Mouse (Mus musculus): Measurements from ENCODE around the gene Spata9. TPM values are rescaled to one million over a fixed set of nuclear protein-coding genes. Genes with fewer than 3 reads are reported as not detected.
"Not testable (repeated sequence)": the region's sequence is repeated elsewhere in the genome, so short reads cannot be mapped to it uniquely, and the experiment has no call there.

Spata9 gene
- polyA plus RNA-seq (2015; fragmentation: Nextera tagmentation; extraction: Ambion mirVana), result 0.36 and 0.38 TPM in 2 replicates

DNA sequence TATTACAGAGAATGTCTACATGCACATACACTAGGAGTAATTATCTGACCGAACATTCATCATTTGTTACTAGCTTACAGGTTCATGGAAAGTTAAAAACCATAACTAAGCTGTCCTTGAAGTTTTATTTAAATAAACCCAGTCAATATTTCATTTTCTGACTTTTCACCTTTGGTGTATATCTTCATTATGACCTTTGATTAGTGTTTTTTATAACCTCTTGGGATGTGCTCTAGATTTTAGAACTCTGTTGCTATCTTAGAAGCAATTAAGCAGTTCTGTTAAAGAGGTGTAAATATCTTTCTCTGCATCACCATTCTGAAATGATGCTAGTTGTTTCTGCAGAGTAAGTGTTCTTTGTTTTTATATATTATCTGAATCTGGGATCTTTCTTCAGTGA, at the start of gene Spata9:
TSS of gene Spata9 (plus strand) at position 301 of the 400 bp plus-strand sequence.
- no peak within 1 kb of the TSS for H3K9ac ChIP-seq
- H3K27ac ChIP-seq (replicated peaks), result no peak within 1 kb of the TSS
- ATAC-seq (ENCODE audit: insufficient number of reproducible peaks, low FRiP score, low TSS enrichment, low read depth), result no peak
- no peaks in the 10 kb centered on the region for H3K36me3 ChIP-seq
- no peaks in the 10 kb centered on the region for H3K4me1 ChIP-seq
- H3K27me3 ChIP-seq, result no peaks in the 10 kb centered on the region
- WGBS, result 76% methylated on average over 1 of the region's 1 CpGs
- H3K4me3 ChIP-seq (replicated peaks), result no peak within 1 kb of the TSS
- H3K4me2 ChIP-seq (replicated peaks), result no peak within 1 kb of the TSS
- H3K9me3 ChIP-seq (replicated peaks), result no peaks in the 10 kb centered on the region

DNA sequence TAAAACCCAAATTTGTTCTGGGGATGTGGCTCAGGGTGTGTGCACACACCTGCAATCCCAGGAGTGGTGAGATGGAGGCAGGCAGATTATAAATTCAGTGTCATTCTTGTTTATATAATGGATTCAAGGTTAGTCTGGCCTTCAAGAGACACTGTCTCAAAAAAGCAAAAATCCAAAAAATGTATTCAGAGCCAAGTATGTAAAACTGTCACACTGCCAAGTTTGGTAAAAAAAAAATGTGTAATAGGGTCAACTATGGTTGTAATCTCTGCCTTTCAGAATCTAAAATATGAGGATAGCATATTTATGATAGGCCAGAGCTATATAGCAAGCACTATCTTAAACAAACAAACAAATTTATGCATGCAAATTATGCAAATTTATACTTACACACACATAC, 39.0 kb upstream of the Spata9 start:
- no peak overlapping the region for H3K27ac ChIP-seq (replicated peaks)
- no peak overlapping the region for H3K4me2 ChIP-seq (replicated peaks)
- no peaks in the 10 kb centered on the region for H3K4me1 ChIP-seq
- H3K36me3 ChIP-seq, result peaks cover 17% of the 10 kb centered on the region
- H3K9ac ChIP-seq, result no peak overlapping the region
- H3K9me3 ChIP-seq (replicated peaks), result no peaks in the 10 kb centered on the region
- no peaks in the 10 kb centered on the region for H3K27me3 ChIP-seq
- no peak overlapping the region for H3K4me3 ChIP-seq (replicated peaks)
- no peak for ATAC-seq (ENCODE audit: insufficient number of reproducible peaks, low FRiP score, low TSS enrichment, low read depth)

- peaks cover 17% of the 10 kb centered on the region for H3K36me3 ChIP-seq
- H3K4me1 ChIP-seq; H3K4me3 ChIP-seq (replicated peaks); H3K4me2 ChIP-seq (replicated peaks); H3K27me3 ChIP-seq; H3K9me3 ChIP-seq (replicated peaks); ATAC-seq (ENCODE audit: insufficient number of reproducible peaks, low FRiP score, low TSS enrichment, low read depth); H3K27ac ChIP-seq (replicated peaks); H3K9ac ChIP-seq: not testable (repeated sequence)
- WGBS, result 82% methylated on average over 5 of the region's 5 CpGs
These were observed 37.9 kb upstream of the Spata9 start for GRCm38 (mm10) chr13:75929071-75929470.

DNA sequence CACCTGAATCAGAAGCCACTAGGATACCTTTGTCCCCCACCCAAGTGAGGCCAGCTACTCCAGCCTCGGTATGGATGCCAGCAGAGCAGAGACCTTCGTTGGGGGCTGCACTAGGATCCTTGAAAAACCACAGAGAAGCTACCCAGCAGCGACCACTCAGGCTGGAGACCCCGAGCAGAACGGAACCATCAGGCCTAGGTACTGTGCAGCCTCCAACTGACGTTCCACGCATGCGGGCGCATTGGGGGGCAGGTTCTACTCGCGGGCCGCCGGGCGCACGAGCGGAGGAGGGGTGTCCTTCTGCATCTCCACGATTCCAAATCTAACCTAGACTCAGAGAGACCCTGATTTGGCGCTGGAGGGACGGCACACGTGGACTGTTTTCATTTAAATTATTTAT, 36.9 kb upstream of the Spata9 start:
- no peak overlapping the region for H3K4me2 ChIP-seq (replicated peaks)
- H3K9ac ChIP-seq, result no peak overlapping the region
- H3K36me3 ChIP-seq, result peaks cover 17% of the 10 kb centered on the region
- no peak for ATAC-seq (ENCODE audit: insufficient number of reproducible peaks, low FRiP score, low TSS enrichment, low read depth)
- H3K27ac ChIP-seq (replicated peaks), result no peak overlapping the region
- WGBS, result 93% methylated on average over 20 of the region's 20 CpGs
- H3K4me3 ChIP-seq (replicated peaks), result no peak overlapping the region
- H3K4me1 ChIP-seq, result no peaks in the 10 kb centered on the region
- H3K27me3 ChIP-seq, result no peaks in the 10 kb centered on the region
- no peaks in the 10 kb centered on the region for H3K9me3 ChIP-seq (replicated peaks)

DNA sequence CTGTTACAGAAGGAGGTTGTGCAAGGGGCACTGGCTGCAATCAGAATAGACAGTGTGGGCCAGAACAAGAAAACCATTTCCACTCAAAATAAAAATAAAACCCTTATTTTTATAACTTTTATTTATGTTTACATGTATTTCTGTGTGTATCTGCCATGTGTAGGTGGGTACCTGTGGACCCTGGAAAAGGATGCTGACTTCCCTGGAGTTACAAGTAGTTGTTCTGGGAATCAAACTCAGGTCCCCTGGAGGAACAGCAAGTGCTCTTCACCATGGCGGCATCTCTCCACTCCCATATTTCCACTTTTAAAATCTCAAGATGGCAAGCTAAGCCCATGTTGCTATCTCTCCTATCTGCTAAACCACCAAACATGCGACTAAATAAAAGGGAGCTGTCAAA, 36.3 kb upstream of the Spata9 start:
- Histone ChIP-seq H3K9me3 (replicated peaks) (no peaks in the 10 kb centered on the region), H3K27me3 (no peaks in the 10 kb centered on the region), H3K9ac (no peak overlapping the region), H3K4me1 (no peaks in the 10 kb centered on the region), H3K27ac (replicated peaks) (no peak overlapping the region), H3K4me3 (replicated peaks) (no peak overlapping the region), H3K4me2 (replicated peaks) (no peak overlapping the region), H3K36me3 (peaks cover 17% of the 10 kb centered on the region)
- no peak for ATAC-seq (ENCODE audit: insufficient number of reproducible peaks, low FRiP score, low TSS enrichment, low read depth)
- WGBS, result 83% methylated on average over 2 of the region's 2 CpGs

DNA sequence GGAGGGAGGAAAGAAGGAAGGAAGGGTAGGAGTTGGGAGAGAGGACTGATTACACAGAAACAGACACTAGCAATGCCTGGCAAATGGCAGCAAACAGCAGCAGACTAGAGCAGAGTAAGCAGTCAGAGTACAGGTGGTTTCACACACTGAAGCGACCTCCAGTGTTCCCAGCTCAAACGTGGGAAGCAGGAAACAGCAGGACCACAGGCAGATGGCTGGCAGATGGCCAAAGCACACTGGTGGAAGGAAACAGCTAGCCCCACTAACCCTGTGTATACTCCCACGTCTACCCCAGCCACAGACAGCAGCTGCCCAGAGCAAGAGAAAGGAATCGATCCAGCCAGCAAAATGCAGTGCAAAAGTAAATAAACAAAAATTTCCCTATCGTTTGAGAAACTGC, 35.9 kb upstream of the Spata9 start:
- Histone ChIP-seq H3K36me3 (peaks cover 17% of the 10 kb centered on the region), H3K4me3 (replicated peaks) (no peak overlapping the region), H3K27ac (replicated peaks) (no peak overlapping the region), H3K9ac (no peak overlapping the region), H3K4me2 (replicated peaks) (no peak overlapping the region), H3K9me3 (replicated peaks) (no peaks in the 10 kb centered on the region), H3K27me3 (no peaks in the 10 kb centered on the region), H3K4me1 (no peaks in the 10 kb centered on the region)
- 23% methylated on average over 5 of the region's 5 CpGs for WGBS
- no peak for ATAC-seq (ENCODE audit: insufficient number of reproducible peaks, low FRiP score, low TSS enrichment, low read depth)

DNA sequence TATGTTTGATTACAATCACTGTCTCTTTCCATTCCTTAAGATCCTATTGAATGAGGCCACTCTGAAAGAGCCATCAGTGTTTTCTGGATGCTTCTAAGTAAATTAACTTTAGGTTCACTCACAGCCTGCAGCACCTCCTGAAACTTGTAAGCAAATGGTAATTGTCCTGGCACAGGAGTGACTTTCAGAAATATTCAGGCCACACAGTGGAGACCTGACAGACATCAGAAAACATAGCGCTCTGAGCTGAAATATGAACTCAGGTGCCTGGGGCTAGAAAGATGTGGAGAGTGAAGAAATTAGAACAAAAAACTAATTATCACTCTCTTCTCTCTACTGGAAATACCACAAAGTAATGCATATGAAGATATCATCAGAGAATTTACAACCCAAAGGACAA, 33.7 kb upstream of the Spata9 start:
- ATAC-seq (ENCODE audit: insufficient number of reproducible peaks, low FRiP score, low TSS enrichment, low read depth), result no peak
- Histone ChIP-seq H3K9ac (no peak overlapping the region), H3K27ac (replicated peaks) (no peak overlapping the region), H3K4me1 (no peaks in the 10 kb centered on the region), H3K4me3 (replicated peaks) (no peak overlapping the region), H3K9me3 (replicated peaks) (no peaks in the 10 kb centered on the region), H3K4me2 (replicated peaks) (no peak overlapping the region), H3K36me3 (peaks cover 26% of the 10 kb centered on the region), H3K27me3 (no peaks in the 10 kb centered on the region)
- 65% methylated on average over 1 of the region's 1 CpGs for WGBS

GRCm38 (mm10) chr13:75938866-75939265, 28.1 kb upstream of the Spata9 start:
- H3K36me3 ChIP-seq, result peaks cover 26% of the 10 kb centered on the region
- 96% methylated on average over 5 of the region's 5 CpGs for WGBS
- H3K4me2 ChIP-seq (replicated peaks), result no peak overlapping the region
- H3K4me1 ChIP-seq, result peaks cover 10% of the 10 kb centered on the region
- H3K4me3 ChIP-seq (replicated peaks), result no peak overlapping the region
- no peaks in the 10 kb centered on the region for H3K27me3 ChIP-seq
- H3K27ac ChIP-seq (replicated peaks), result no peak overlapping the region
- ATAC-seq (ENCODE audit: insufficient number of reproducible peaks, low FRiP score, low TSS enrichment, low read depth), result no peak
- no peak overlapping the region for H3K9ac ChIP-seq
- H3K9me3 ChIP-seq (replicated peaks), result no peaks in the 10 kb centered on the region

- WGBS, result 61% methylated on average over 2 of the region's 2 CpGs
These were observed 26.0 kb upstream of the Spata9 start for GRCm38 (mm10) chr13:75940791-75941517.

DNA sequence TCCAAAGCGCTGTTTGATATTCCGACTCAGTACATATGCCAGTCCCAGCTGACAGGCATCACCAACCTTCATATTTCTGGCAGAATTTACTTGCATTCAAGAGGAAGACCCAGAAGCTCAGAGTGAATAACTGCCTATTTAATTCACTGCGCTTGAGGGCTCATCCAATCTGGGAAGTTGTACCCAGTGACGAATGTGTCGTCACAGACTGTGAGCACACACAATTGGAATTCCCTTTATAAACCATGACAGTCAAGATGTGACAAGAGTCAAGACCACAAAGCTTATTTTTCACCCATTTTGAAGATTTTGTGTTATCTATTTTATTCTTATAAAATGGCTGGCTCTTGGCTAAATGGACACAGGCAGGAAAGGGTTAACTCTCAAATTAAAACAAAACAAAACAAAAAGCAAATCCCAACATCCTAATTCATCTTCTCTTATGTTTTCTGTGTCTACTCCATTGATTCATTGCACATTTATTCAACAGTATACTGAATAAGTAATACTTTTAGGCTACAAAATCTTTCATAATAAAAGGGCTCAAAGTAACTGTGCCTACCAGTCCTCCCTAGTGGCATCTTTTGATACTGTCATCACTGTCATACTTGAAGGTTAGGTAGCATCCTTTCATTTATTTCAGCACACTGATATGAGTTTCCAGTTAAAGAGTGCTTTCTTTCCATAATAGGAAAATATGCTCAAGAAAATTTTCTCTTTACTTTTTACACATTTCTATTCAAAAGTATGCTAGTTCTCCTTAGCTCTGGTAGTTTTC, 25.2 kb upstream of the Spata9 start:
- WGBS, result 75% methylated on average over 5 of the region's 5 CpGs
- Histone ChIP-seq H3K9ac (no peak overlapping the region), H3K27ac (replicated peaks) (no peak overlapping the region), H3K4me2 (replicated peaks) (peak overlapping the region; percentile 34), H3K36me3 (peaks cover 26% of the 10 kb centered on the region), H3K9me3 (replicated peaks) (no peaks in the 10 kb centered on the region), H3K27me3 (no peaks in the 10 kb centered on the region), H3K4me1 (peaks cover 16% of the 10 kb centered on the region), H3K4me3 (replicated peaks) (peak overlapping the region; percentile 16)
- ATAC-seq (ENCODE audit: insufficient number of reproducible peaks, low FRiP score, low TSS enrichment, low read depth), result no peak

More at GRCm38 (mm10) chr13:75940791-75941517, 26.0 kb upstream of the Spata9 start:
- H3K4me3 ChIP-seq (replicated peaks), result no peak overlapping the region; the same call in 1 of the 2 replicates
- no peaks in the 10 kb centered on the region for H3K9me3 ChIP-seq (replicated peaks)
- H3K4me1 ChIP-seq, result peaks cover 16% of the 10 kb centered on the region
- H3K27me3 ChIP-seq, result no peaks in the 10 kb centered on the region
- no peak overlapping the region; the same call in 1 of the 2 replicates for H3K27ac ChIP-seq (replicated peaks)
- no peak overlapping the region for H3K9ac ChIP-seq
- peak overlapping the region; percentile 34 for H3K4me2 ChIP-seq (replicated peaks)
- ATAC-seq (ENCODE audit: insufficient number of reproducible peaks, low FRiP score, low TSS enrichment, low read depth), result no peak
- H3K36me3 ChIP-seq, result peaks cover 26% of the 10 kb centered on the region

DNA sequence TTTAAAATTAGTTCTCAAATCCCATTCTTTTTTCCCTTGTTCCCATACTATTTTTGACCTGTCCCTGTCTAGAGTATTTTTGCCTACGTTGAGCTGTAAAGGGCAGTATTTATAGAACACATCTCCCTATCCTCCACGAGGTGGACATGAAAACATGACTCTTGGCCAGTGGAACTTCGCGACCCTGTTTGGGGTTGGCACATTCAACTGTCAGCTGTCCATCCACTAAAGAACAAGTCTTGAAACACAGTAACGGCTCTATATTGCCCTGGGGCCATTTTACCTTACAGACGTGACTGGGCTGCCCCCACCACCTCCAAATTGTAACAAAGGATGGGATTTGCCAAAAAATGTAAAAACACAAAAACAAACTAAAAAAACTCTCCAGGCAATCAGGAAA, 24.2 kb upstream of the Spata9 start:
- no peak for ATAC-seq (ENCODE audit: insufficient number of reproducible peaks, low FRiP score, low TSS enrichment, low read depth)
- peaks cover 22% of the 10 kb centered on the region for H3K36me3 ChIP-seq
- H3K27me3 ChIP-seq, result no peaks in the 10 kb centered on the region
- H3K4me1 ChIP-seq, result peaks cover 16% of the 10 kb centered on the region
- H3K9ac ChIP-seq, result peak overlapping the region; percentile 87
- peak overlapping the region; percentile 84 for H3K4me3 ChIP-seq (replicated peaks)
- peak overlapping the region; percentile 98 for H3K27ac ChIP-seq (replicated peaks)
- H3K4me2 ChIP-seq (replicated peaks), result peak overlapping the region; percentile 54
- no peaks in the 10 kb centered on the region for H3K9me3 ChIP-seq (replicated peaks)
- WGBS, result 0% methylated on average over 6 of the region's 6 CpGs

Data from embryonic facial prominence, embryonic 15.5 days (tissue).